ENCODE assay signal across 9 mouse cellular contexts in the genomic region with DNA sequence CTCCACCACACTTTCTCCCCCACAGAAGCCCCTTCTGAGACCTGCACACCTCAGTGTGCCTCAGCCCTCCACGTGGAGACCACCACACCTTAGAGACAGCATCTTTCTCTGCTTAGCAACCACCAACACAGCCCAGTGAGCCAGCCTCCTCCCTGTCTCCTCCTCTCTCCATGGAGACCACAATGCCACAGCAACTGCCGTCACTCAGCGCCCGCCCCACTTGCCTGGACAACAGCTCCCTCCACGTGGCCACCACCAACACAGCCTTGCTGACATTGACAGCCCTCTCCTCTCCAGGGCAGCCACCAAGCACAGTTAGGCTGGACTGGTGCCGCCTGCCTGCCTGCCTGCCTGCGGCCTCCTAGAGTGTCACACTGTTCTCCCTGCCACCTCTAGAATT. TPM values are rescaled to one million over a fixed set of nuclear protein-coding genes. Genes with fewer than 3 reads are reported as not detected.
A peak's percentile ranks its signal among the peaks of the same experiment; 100 is the strongest.
DNase-seq lines count a peak whose midpoint lies in the region; ATAC-seq and TF ChIP-seq lines count a peak whose summit lies in the region.
"Had no signal": no experiment of that assay in that cellular context is flagged by ENCODE, and none has a peak within 500 bp of the region (broad histone marks: within the 10 kb centered on the region; RNA-seq: fewer than 3 reads in every experiment).

No protein-coding gene starts in this region.

- 30% methylated on average over 7 of the region's 7 CpGs for WGBS in intestine, postnatal 0 days

- H3K9me3 ChIP-seq in intestine, postnatal 0 days (ENCODE audit: control insufficient read depth) = no peaks in the 10 kb centered on the region
- H3K9me3 ChIP-seq: heart, embryonic 10.5 days had no signal

- no peak overlapping the region for H3K9ac ChIP-seq in intestine, postnatal 0 days (ENCODE audit: low read depth, low read length)

- intact Hi-C loops in gastrocnemius, adult 2 months (cut with DNase I) = no loop called here

- no peak overlapping the region for H3K4me2 ChIP-seq in intestine, postnatal 0 days (replicated peaks; ENCODE audit: low read depth)

- ATAC-seq in intestine, postnatal 0 days = no peak

- peaks cover 22% of the 10 kb centered on the region for H3K27me3 ChIP-seq in intestine, postnatal 0 days (replicated peaks; ENCODE audit: control insufficient read depth, insufficient read depth, low read length)

- no peak overlapping the region for H3K27ac ChIP-seq in gastrocnemius, adult 2 months
- H3K27ac ChIP-seq in intestine, postnatal 0 days (ENCODE audit: low read depth, low read length) = no peak overlapping the region
- H3K27ac ChIP-seq: heart, embryonic 10.5 days had no signal

- no peaks in the 10 kb centered on the region for H3K36me3 ChIP-seq in intestine, postnatal 0 days (ENCODE audit: control insufficient read depth, insufficient read depth)
- H3K36me3 ChIP-seq: heart, embryonic 10.5 days had no signal

- peak; percentile 67 to 80 for DNase-seq in left cerebral cortex, adult 18-20 months (ENCODE audit: low spot score in 2 of 2)
- no peak for DNase-seq in left cerebral cortex, adult 11 months (ENCODE audit: low spot score)
- DNase-seq in frontal cortex, postnatal 10 days (ENCODE audit: low spot score in 2 of 2) = peak; percentile 70 to 80
- DNase-seq in mesoderm, embryonic 11.5 days (ENCODE audit: low read depth, low spot score) = peak; percentile 43
- peak; percentile 71 for DNase-seq in right cerebral cortex, postnatal 4 days
- no peak for DNase-seq in gastrocnemius, adult 2 months
- DNase-seq in gastrocnemius, postnatal 4 days (ENCODE audit: low spot score in 2 of 2) = no peak

- no peaks in the 10 kb centered on the region for H3K4me1 ChIP-seq in intestine, postnatal 0 days (replicated peaks; ENCODE audit: control insufficient read depth, insufficient read depth, low read length)

- TF ChIP-seq CTCF in gastrocnemius, adult 2 months (IDR thresholded peaks at IDR 0.05) = no peak
- TF ChIP-seq CTCF in intestine, postnatal 0 days (IDR thresholded peaks at IDR 0.05; ENCODE audit: low read depth) = no peak

- H3K4me3 ChIP-seq in gastrocnemius, adult 2 months = no peak overlapping the region
- H3K4me3 ChIP-seq in intestine, postnatal 0 days (ENCODE audit: low read depth, low read length) = no peak overlapping the region
- H3K4me3 ChIP-seq: heart, embryonic 10.5 days had no signal

RNA-seq across cellular contexts. Expression of gene Elfn2, which starts 8.8 kb away (rescaled TPM):
- total RNA-seq in left cerebral cortex, adult 18-20 months (2021) = 100 to 1,000 TPM; 165 to 168 TPM
- total RNA-seq in gastrocnemius, adult 2 months (2021) = under 1 TPM in 1 of 2 experiments, not detected in 1; 0.03 TPM
- total RNA-seq in gastrocnemius, postnatal 4 days (2021) = under 1 TPM; 0.27 to 0.70 TPM
- polyA plus RNA-seq in intestine, postnatal 0 days (2015; fragmentation: Nextera tagmentation; extraction: Ambion mirVana) = 0.10 and 0.17 TPM in 2 replicates
- polyA plus RNA-seq: heart, embryonic 10.5 days had no signal

Comparison
In these comparisons a context has a peak if more than half of its experiments do, and no peak if none do; other contexts are left out.
1. DNase-seq: peak in left cerebral cortex, adult 18-20 months (2 of 2), frontal cortex, postnatal 10 days (2 of 2), mesoderm, embryonic 11.5 days (single experiment) and right cerebral cortex, postnatal 4 days (single experiment); none in left cerebral cortex, adult 11 months (single experiment), gastrocnemius, adult 2 months (single experiment) and gastrocnemius, postnatal 4 days (0 of 2).
2. RNA of gene Elfn2, which starts 8.8 kb away (total RNA-seq): 165 to 168 TPM in left cerebral cortex, adult 18-20 months; 0.27 to 0.70 TPM in gastrocnemius, postnatal 4 days and 0.03 TPM in gastrocnemius, adult 2 months; every median in the first group is over 10 times any median in the second.